Comparison of ENCODE assay signal across 8 mouse cellular contexts in genomic region chr6:142345440-142346038, GRCm38 (mm10). TPM values are rescaled to one million over a fixed set of nuclear protein-coding genes. Genes with fewer than 3 reads are reported as not detected.
DNase-seq lines count a peak whose midpoint lies in the region; ATAC-seq and TF ChIP-seq lines count a peak whose summit lies in the region.

Gene Pyroxd1, plus strand, starts transcription at chr6:142345654.

- peak; percentile 95 for DNase-seq in MEL (ENCODE audit: low read depth, low spot score)
- DNase-seq in cerebellum, adult 2 months: peak; percentile 86 to 87
- DNase-seq in forebrain, postnatal 0 days: peak; percentile 96
- DNase-seq in layer of hippocampus, adult 9-10 months (ENCODE audit: low spot score): peak; percentile 79
- DNase-seq in ovary, postnatal 10 days (ENCODE audit: low spot score): peak; percentile 59
- DNase-seq in thymus, postnatal 10 days (ENCODE audit: low spot score in 2 of 2): peak; percentile 84

- no peak for TF ChIP-seq CTCF in MEL (IDR thresholded peaks at IDR 0.05 in 2 of 3, conservative IDR thresholded peaks at IDR 0.05 in 1 of 3; ENCODE audit: control insufficient read depth in 1 of 3, insufficient read depth in 1 of 3, low read depth in 2 of 3, low read length in 3 of 3, poor library complexity in 1 of 3, severe bottlenecking in 1 of 3)
- TF ChIP-seq CTCF in cerebellum, adult 2 months (IDR thresholded peaks at IDR 0.05; ENCODE audit: borderline replicate concordance, insufficient read depth, low read depth, low read length): no peak
- TF ChIP-seq CTCF in forebrain, postnatal 0 days (IDR thresholded peaks at IDR 0.05; ENCODE audit: low read depth): no peak; the same call in 1 of the 2 replicates

- no peaks in the 10 kb centered on the region; the same call in 1 of the 2 replicates for H3K79me2 ChIP-seq in MEL (ENCODE audit: control insufficient read depth, insufficient read depth, low read length, poor library complexity)

- TF ChIP-seq POLR2A in MEL (IDR thresholded peaks at IDR 0.05; ENCODE audit: control insufficient read depth in 1 of 2, insufficient read depth in 1 of 2, low read depth in 1 of 2, low read length in 2 of 2, poor library complexity in 1 of 2): peak in 1 of 2 experiments; percentile 68; a peak in 1 of 4 replicates
- no peak for TF ChIP-seq POLR2A in cerebellum, adult 2 months (IDR thresholded peaks at IDR 0.05; ENCODE audit: borderline replicate concordance, insufficient read depth, low read length)

- no peak; a peak in 1 of 4 replicates for TF ChIP-seq EP300 in MEL (IDR thresholded peaks at IDR 0.05; ENCODE audit: low read depth in 1 of 2, low read length in 2 of 2)

- peak; percentile 97 for ATAC-seq in forebrain, postnatal 0 days
- ATAC-seq in hematopoietic stem cell, adult 5-6 weeks (replicated peaks in 1 of 2; ENCODE audit: insufficient read depth in 1 of 2, low FRiP score in 2 of 2, low TSS enrichment in 1 of 2, low read depth in 1 of 2, poor library complexity in 2 of 2, severe bottlenecking in 2 of 2): peak; percentile 93 to 95
- ATAC-seq in lung, embryonic 16.5 days (ENCODE audit: low read depth): peak; percentile 96

- under 1% methylated on average over 48 of the region's 48 CpGs for WGBS in cerebellum, adult 2 months
- 1% methylated on average over 48 of the region's 48 CpGs for WGBS in forebrain, postnatal 0 days
- under 1% methylated on average over 48 of the region's 48 CpGs for WGBS in lung, embryonic 16.5 days

- no peak for TF ChIP-seq RAD21 in MEL (IDR thresholded peaks at IDR 0.05; ENCODE audit: low read depth, low read length)

- peaks cover 0 to 8% of the 10 kb centered on the region in 2 experiments; a peak in 2 of 4 replicates for H3K36me3 ChIP-seq in MEL (ENCODE audit: control insufficient read depth in 1 of 2, insufficient read depth in 2 of 2, low read length in 2 of 2)
- H3K36me3 ChIP-seq in forebrain, postnatal 0 days (ENCODE audit: insufficient read depth): peaks cover 10% of the 10 kb centered on the region; the same call in 1 of the 2 replicates
- peaks cover 7% of the 10 kb centered on the region for H3K36me3 ChIP-seq in lung, embryonic 16.5 days (ENCODE audit: control insufficient read depth, insufficient read depth, low read length)

- no peaks in the 10 kb centered on the region for H3K9me3 ChIP-seq in MEL (replicated peaks; ENCODE audit: insufficient read depth, low read length)
- H3K9me3 ChIP-seq in forebrain, postnatal 0 days (ENCODE audit: low read length): no peaks in the 10 kb centered on the region
- H3K9me3 ChIP-seq in lung, embryonic 16.5 days (ENCODE audit: control insufficient read depth, low read length): no peaks in the 10 kb centered on the region

- H3K27ac ChIP-seq in MEL (ENCODE audit: control insufficient read depth, low read depth, low read length): peak within 1 kb of the TSS; percentile 90
- H3K27ac ChIP-seq in cerebellum, adult 2 months (ENCODE audit: insufficient read depth, low read length): no peak within 1 kb of the TSS
- peak within 1 kb of the TSS; percentile 80 for H3K27ac ChIP-seq in forebrain, postnatal 0 days (ENCODE audit: low read depth, low read length)
- H3K27ac ChIP-seq in lung, embryonic 16.5 days (ENCODE audit: low read length): peak within 1 kb of the TSS; percentile 89

- H3K4me1 ChIP-seq in MEL (ENCODE audit: control insufficient read depth in 1 of 2, insufficient read depth in 2 of 2, low read length in 2 of 2): peaks cover 0 to 5% of the 10 kb centered on the region in 2 experiments; a peak in 3 of 4 replicates
- no peaks in the 10 kb centered on the region; the same call in 1 of the 2 replicates for H3K4me1 ChIP-seq in cerebellum, adult 2 months (ENCODE audit: control insufficient read depth, insufficient read depth, low read length)
- H3K4me1 ChIP-seq in forebrain, postnatal 0 days (ENCODE audit: insufficient read depth): peaks cover 3% of the 10 kb centered on the region
- peaks cover 17% of the 10 kb centered on the region for H3K4me1 ChIP-seq in lung, embryonic 16.5 days (replicated peaks; ENCODE audit: control insufficient read depth, insufficient read depth, low read length)

- peak within 1 kb of the TSS; percentile 60 for H3K4me2 ChIP-seq in forebrain, postnatal 0 days (ENCODE audit: low read depth)
- H3K4me2 ChIP-seq in lung, embryonic 16.5 days (ENCODE audit: low read depth, low read length): peak within 1 kb of the TSS; percentile 68

- peak within 1 kb of the TSS; percentile 81 to 84 for H3K4me3 ChIP-seq in MEL (ENCODE audit: control insufficient read depth in 1 of 2, insufficient read depth in 1 of 2, low read depth in 2 of 2, low read length in 2 of 2)
- H3K4me3 ChIP-seq in cerebellum, adult 2 months (replicated peaks; ENCODE audit: insufficient read depth, low read depth, low read length): peak within 1 kb of the TSS; percentile 69
- peak within 1 kb of the TSS; percentile 65 for H3K4me3 ChIP-seq in forebrain, postnatal 0 days (ENCODE audit: low read depth, low read length)
- H3K4me3 ChIP-seq in lung, embryonic 16.5 days (ENCODE audit: low read length): peak within 1 kb of the TSS; percentile 83

- H3K27me3 ChIP-seq in MEL (ENCODE audit: control insufficient read depth in 1 of 2, insufficient read depth in 2 of 2, low read length in 2 of 2): no peaks in the 10 kb centered on the region
- H3K27me3 ChIP-seq in cerebellum, adult 2 months (ENCODE audit: control insufficient read depth, insufficient read depth, low read length): no peaks in the 10 kb centered on the region
- H3K27me3 ChIP-seq in forebrain, postnatal 0 days (ENCODE audit: insufficient read depth, low read length): no peaks in the 10 kb centered on the region
- no peaks in the 10 kb centered on the region for H3K27me3 ChIP-seq in lung, embryonic 16.5 days (ENCODE audit: control insufficient read depth, insufficient read depth, low read depth, low read length)

- peak within 1 kb of the TSS; percentile 81 for H3K9ac ChIP-seq in MEL (ENCODE audit: control insufficient read depth, low read depth, low read length, poor library complexity, severe bottlenecking)
- peak within 1 kb of the TSS; percentile 70 for H3K9ac ChIP-seq in forebrain, postnatal 0 days
- peak within 1 kb of the TSS; percentile 79 for H3K9ac ChIP-seq in lung, embryonic 16.5 days (ENCODE audit: low read length)

TF ChIP-seq in MEL, 35 proteins besides CTCF, POLR2A, EP300 and RAD21 (continues in another document):
- TF ChIP-seq POLR2AphosphoS5 (IDR thresholded peaks at IDR 0.05; ENCODE audit: borderline replicate concordance, low read depth, low read length) (no peak), ZMIZ1 (IDR thresholded peaks at IDR 0.05; ENCODE audit: low read depth, low read length) (no peak), MXI1 (IDR thresholded peaks at IDR 0.05; ENCODE audit: low read depth, low read length) (peak; percentile 100), MAZ (IDR thresholded peaks at IDR 0.05; ENCODE audit: low read depth, low read length) (no peak), HCFC1 (IDR thresholded peaks at IDR 0.05; ENCODE audit: low read depth, low read length) (peak; percentile 96), TBP (IDR thresholded peaks at IDR 0.05; ENCODE audit: low read depth, low read length) (0 out of 2 replicates have a peak, but pooled peaks have one; percentile 27), ZNF384 (IDR thresholded peaks at IDR 0.05; ENCODE audit: low read depth, low read length) (no peak), JUND (IDR thresholded peaks at IDR 0.05; ENCODE audit: low read depth, low read length) (no peak), USF1 (IDR thresholded peaks at IDR 0.05; ENCODE audit: low read depth, low read length) (peak; percentile 85), GATA1 (IDR thresholded peaks at IDR 0.05; ENCODE audit: low read depth, low read length) (no peak), RCOR1 (IDR thresholded peaks at IDR 0.05; ENCODE audit: low read depth, low read length) (0 out of 2 replicates have a peak, but pooled peaks have one; percentile 19), ETS1 (IDR thresholded peaks at IDR 0.05; ENCODE audit: low read depth, low read length) (no peak), NRF1 (IDR thresholded peaks at IDR 0.05; ENCODE audit: insufficient read depth, low read depth, low read length, poor library complexity, severe bottlenecking) (peak; percentile 72), KAT2A (conservative IDR thresholded peaks at IDR 0.05; ENCODE audit: low read depth, low read length) (peak; percentile 81), SMC3 (IDR thresholded peaks at IDR 0.05; ENCODE audit: low read depth, low read length) (no peak), ELF1 (IDR thresholded peaks at IDR 0.05; ENCODE audit: low read depth, low read length) (peak; percentile 98), USF2 (IDR thresholded peaks at IDR 0.05; ENCODE audit: borderline replicate concordance in 1 of 2, insufficient read depth in 1 of 2, low read depth in 1 of 2, low read length in 2 of 2) (no peak), MYC (IDR thresholded peaks at IDR 0.05; ENCODE audit: low read depth, low read length) (peak; percentile 98), NELFE (IDR thresholded peaks at IDR 0.05; ENCODE audit: low read depth, low read length) (peak; percentile 71), SIN3A (IDR thresholded peaks at IDR 0.05; ENCODE audit: low read length) (peak; percentile 100), CHD1 (IDR thresholded peaks at IDR 0.05; ENCODE audit: low read depth, low read length) (no peak), MAX (IDR thresholded peaks at IDR 0.05; ENCODE audit: low read length) (peak; percentile 98), TAL1 (IDR thresholded peaks at IDR 0.05; ENCODE audit: low read length) (no peak), MEF2A (IDR thresholded peaks at IDR 0.05; ENCODE audit: extremely low read depth, insufficient replicate concordance, low read depth, low read length, poor library complexity, severe bottlenecking) (no peak), UBTF (IDR thresholded peaks at IDR 0.05; ENCODE audit: borderline replicate concordance, insufficient read depth, low read depth, low read length) (no peak), MAFK (IDR thresholded peaks at IDR 0.05; ENCODE audit: borderline replicate concordance, low read depth, low read length) (no peak), MYB (IDR thresholded peaks at IDR 0.05; ENCODE audit: low read depth, low read length) (no peak), ZC3H11A (IDR thresholded peaks at IDR 0.05; ENCODE audit: low read depth, low read length) (no peak), CHD2 (IDR thresholded peaks at IDR 0.05; ENCODE audit: low read length) (no peak)

RNA-seq across cellular contexts. Expression of gene Pyroxd1, which starts in this region (rescaled TPM):
- total RNA-seq in MEL (2012; rRNA removed): 6.7 and 7.5 TPM in 2 replicates
- polyA plus RNA-seq in MEL (2012; ENCODE audit: insufficient read depth in 1 of 2, insufficient read length in 2 of 2, low read depth in 1 of 2, low replicate concordance in 2 of 2, missing spikeins in 1 of 2): 1 to 10 TPM in 1 of 2 experiments, not detected in 1; 6.5 TPM
- 10.9 and 11.7 TPM in 2 replicates for polyA plus RNA-seq in cerebellum, adult 2 months (2012; rRNA removed)
- total RNA-seq in forebrain, postnatal 0 days (2014; rRNA removed): 14.5 and 20.2 TPM in 2 replicates
- 16.1 and 18.7 TPM in 2 replicates for polyA plus RNA-seq in forebrain, postnatal 0 days (2015; fragmentation: Nextera tagmentation; extraction: Ambion mirVana)
- 21.4 and 22.0 TPM in 2 replicates for total RNA-seq in hematopoietic stem cell, adult 5-6 weeks (2017)
- polyA plus RNA-seq in lung, embryonic 16.5 days (2015; fragmentation: Nextera tagmentation; extraction: Ambion mirVana): 15.8 and 15.9 TPM in 2 replicates
